Mouse (Mus musculus): Measurements from ENCODE around the gene Olfr92.

The Olfr92 gene

GRCm38 (mm10) chr17:37063063-37063462, 56.8 kb downstream of the Olfr92 start:
- no peak for DNase-seq (ENCODE audit: low read depth, low spot score)

- DNase-seq (ENCODE audit: low read depth, low spot score) = no peak
Measured at GRCm38 (mm10) chr17:37062101-37062641, 57.7 kb downstream of the Olfr92 start.

- no peak for DNase-seq (ENCODE audit: low read depth, low spot score)
Measured at GRCm38 (mm10) chr17:37061435-37061834, 58.5 kb downstream of the Olfr92 start.
